Mouse (Mus musculus): ENCODE measurements around the gene Fam107b.

The Fam107b gene

GRCm38 (mm10) chr2:3739351-3739961, 169.2 kb downstream of the Fam107b start:
- WGBS: 65% methylated on average over 7 of the region's 7 CpGs

- WGBS: 85% methylated on average over 3 of the region's 3 CpGs
Observed at GRCm38 (mm10) chr2:3740256-3740655, 170.0 kb downstream of the Fam107b start.

- WGBS: 96% methylated on average over 4 of the region's 4 CpGs
Observed at GRCm38 (mm10) chr2:3740670-3741069, 170.4 kb downstream of the Fam107b start.

- WGBS: 58% methylated on average over 6 of the region's 6 CpGs
Observed at GRCm38 (mm10) chr2:3742519-3742918, 172.2 kb downstream of the Fam107b start.

GRCm38 (mm10) chr2:3745041-3745440, 174.8 kb downstream of the Fam107b start:
- 85% methylated on average over 3 of the region's 3 CpGs for WGBS

GRCm38 (mm10) chr2:3745910-3746606, 175.8 kb downstream of the Fam107b start:
- WGBS: 84% methylated on average over 13 of the region's 13 CpGs

GRCm38 (mm10) chr2:3748714-3749503, 178.6 kb downstream of the Fam107b start:
- WGBS: 75% methylated on average over 12 of the region's 12 CpGs

- 83% methylated on average over 6 of the region's 6 CpGs for WGBS
Observed at GRCm38 (mm10) chr2:3749504-3750024, 179.3 kb downstream of the Fam107b start.

- 76% methylated on average over 9 of the region's 9 CpGs for WGBS
Observed at GRCm38 (mm10) chr2:3750126-3750525, 179.8 kb downstream of the Fam107b start.

GRCm38 (mm10) chr2:3752365-3752764, 182.1 kb downstream of the Fam107b start:
- WGBS: 78% methylated on average over 7 of the region's 7 CpGs

- WGBS: 92% methylated on average over 5 of the region's 5 CpGs
Observed at GRCm38 (mm10) chr2:3752893-3753292, 182.6 kb downstream of the Fam107b start.

GRCm38 (mm10) chr2:3753749-3754148, 183.5 kb downstream of the Fam107b start:
- 13% methylated on average over 2 of the region's 2 CpGs for WGBS

GRCm38 (mm10) chr2:3755936-3756335, 185.6 kb downstream of the Fam107b start:
- WGBS: 92% methylated on average over 5 of the region's 5 CpGs

- WGBS: 91% methylated on average over 6 of the region's 6 CpGs
Observed at GRCm38 (mm10) chr2:3758406-3758805, 188.1 kb downstream of the Fam107b start.

GRCm38 (mm10) chr2:3760234-3760836, 190.0 kb downstream of the Fam107b start:
- WGBS: 78% methylated on average over 6 of the region's 6 CpGs

- WGBS: 75% methylated on average over 6 of the region's 6 CpGs
Observed at GRCm38 (mm10) chr2:3764136-3764535, 193.8 kb downstream of the Fam107b start.

GRCm38 (mm10) chr2:3765957-3766783, 195.9 kb downstream of the Fam107b start:
- WGBS: 72% methylated on average over 11 of the region's 11 CpGs

- 41% methylated on average over 6 of the region's 6 CpGs for WGBS
Observed at GRCm38 (mm10) chr2:3769260-3769659, 199.0 kb downstream of the Fam107b start.

- WGBS: 91% methylated on average over 9 of the region's 9 CpGs
Observed at GRCm38 (mm10) chr2:3769786-3770318, 199.6 kb downstream of the Fam107b start.

GRCm38 (mm10) chr2:3770383-3770782, 200.1 kb downstream of the Fam107b start:
- WGBS: 96% methylated on average over 2 of the region's 2 CpGs

- WGBS: 94% methylated on average over 6 of the region's 6 CpGs
Observed at GRCm38 (mm10) chr2:3771483-3771882, 201.2 kb downstream of the Fam107b start.
